Mouse (Mus musculus) WW6 (cell line): ENCODE data around the gene Zfp967.
"Not testable (repeated sequence)": the region's sequence is repeated elsewhere in the genome, so short reads cannot be mapped to it uniquely, and the experiment has no call there.

Experiments
- DNase-seq: peaks from one replicate; pipeline ENCODE4 v3.0.0-alpha.2; 2013; ENCODE audit warnings: low read depth, low spot score

Zfp967 gene

DNA sequence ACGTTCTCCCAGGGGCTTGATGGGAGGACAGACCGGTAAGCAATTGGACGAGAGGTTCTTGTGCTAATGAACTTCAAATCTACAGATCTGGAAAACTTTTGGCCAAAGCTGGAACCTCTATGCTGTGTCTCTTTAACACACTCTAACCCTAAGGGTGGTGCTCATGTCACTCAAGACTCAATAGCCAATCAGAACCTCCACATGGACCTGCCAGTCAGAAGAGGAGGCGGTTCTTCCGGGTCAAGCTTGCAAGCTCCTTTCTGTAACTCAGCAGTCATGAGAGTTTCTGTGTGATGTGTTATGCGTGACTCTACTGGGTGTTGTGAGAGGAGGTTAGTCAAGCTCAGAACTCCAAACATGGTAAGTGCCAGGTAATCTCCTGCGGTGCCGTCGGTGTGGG lies at the start of gene Zfp967:
Gene Zfp967 (plus strand): TSS at position 301 of the 400 bp plus-strand sequence.
- DNase-seq, result not testable (repeated sequence)

DNA sequence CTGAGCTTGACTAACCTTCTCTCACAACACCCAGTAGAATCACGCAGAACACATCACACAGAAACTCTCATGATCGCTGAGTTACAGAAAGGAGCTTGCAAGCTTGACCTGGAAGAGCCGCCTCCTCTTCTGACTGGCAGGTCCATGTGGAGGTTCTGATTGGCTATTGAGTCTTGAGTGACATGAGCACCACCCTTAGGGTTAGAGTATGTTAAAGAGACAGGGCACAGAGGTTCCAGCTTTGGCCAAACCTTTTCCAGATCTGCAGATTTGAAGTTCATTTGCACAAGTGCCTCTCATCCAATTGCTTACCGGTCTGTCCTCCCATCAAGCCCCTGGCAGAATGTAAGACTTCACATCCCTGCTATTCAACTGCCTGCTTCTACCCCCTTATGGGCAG lies 34.2 kb upstream of the Zfp967 start, which contains the start of gene Gm14434:
Gene Gm14434 (minus strand): TSS at position 101 of the 400 bp plus-strand sequence.
- DNase-seq, result not testable (repeated sequence)
